Mouse (Mus musculus) neural tube, embryonic 11.5 days (tissue): ENCODE data around the gene Zswim4. TPM values are rescaled to one million over a fixed set of nuclear protein-coding genes. Genes with fewer than 3 reads are reported as not detected.
A peak's percentile ranks its signal among the peaks of the same experiment; 100 is the strongest.

Source experiments
- ATAC-seq: fragments of 200-750 bp; cut with Nextera tagmentation; 2 replicates; pipeline ENCODE4 v1.8.0; 2017; ENCODE audit warnings: moderate number of reproducible peaks, mild to moderate bottlenecking, moderate TSS enrichment, moderate library complexity; ENCODE audit not compliant: insufficient read depth, low FRiP score, low TSS enrichment
- DNase-seq: peaks from one replicate; pipeline ENCODE4 v3.0.0-alpha.2; 2015; ENCODE audit warnings: low spot score
- H3K27ac ChIP-seq: fragments of 300-500 bp; sonication (generic); 2 replicates; pipeline ENCODE4 v1.5.1; 2014; ENCODE audit warnings: low read depth, mild to moderate bottlenecking, low read length
- H3K27me3 ChIP-seq: fragments of 300-500 bp; sonication (generic); 2 replicates; pipeline ENCODE4 v1.6.1; 2014; ENCODE audit warnings: mild to moderate bottlenecking, low read length, mixed read lengths; ENCODE audit not compliant: control insufficient read depth, insufficient read depth
- H3K36me3 ChIP-seq: fragments of 300-500 bp; sonication (generic); 2 replicates; pipeline ENCODE4 v1.6.1; 2014; ENCODE audit warnings: mild to moderate bottlenecking, low read length, moderate library complexity, mixed read lengths; ENCODE audit not compliant: control insufficient read depth, insufficient read depth
- H3K4me1 ChIP-seq: fragments of 300-500 bp; sonication (generic); 2 replicates; pipeline ENCODE4 v1.6.1; 2014; ENCODE audit warnings: low read length, mixed read lengths; ENCODE audit not compliant: control insufficient read depth, insufficient read depth
- H3K4me2 ChIP-seq: fragments of 300-500 bp; sonication (generic); 2 replicates; pipeline ENCODE4 v1.6.1; 2014; ENCODE audit warnings: low read depth, mild to moderate bottlenecking, moderate library complexity
- H3K4me3 ChIP-seq: fragments of 300-500 bp; sonication (generic); 2 replicates; pipeline ENCODE4 v1.5.1; 2014; ENCODE audit warnings: low read depth, low read length
- H3K9ac ChIP-seq: fragments of 300-500 bp; sonication (generic); 2 replicates; pipeline ENCODE4 v1.6.1; 2014; ENCODE audit warnings: mild to moderate bottlenecking, low read length
- H3K9me3 ChIP-seq: fragments of 300-500 bp; sonication (generic); 2 replicates; pipeline ENCODE4 v1.6.1; 2016; ENCODE audit warnings: low read length; ENCODE audit not compliant: control insufficient read depth
- WGBS: fragments of 180-500 bp; shearing (Covaris S2); extraction: QIAGEN DNeasy Blood & Tissue Kit; methylation state at CpG from one replicate; pipeline ENCODE4 v1.1.7; 2014; 5-methylcytosine and 5-hydroxymethylcytosine counted together
- polyA plus RNA-seq: library from polyadenylated mRNA; unstranded; fragments of >200 nt; fragmentation: Nextera tagmentation; extraction: Ambion mirVana; gene quantifications from 2 replicates; pipeline ENCODE4 v1.2.1, GENCODE M21; 2014

The Zswim4 gene
- polyA plus RNA-seq, 1 experiment from 2014 or later = 35.5 TPM

DNA sequence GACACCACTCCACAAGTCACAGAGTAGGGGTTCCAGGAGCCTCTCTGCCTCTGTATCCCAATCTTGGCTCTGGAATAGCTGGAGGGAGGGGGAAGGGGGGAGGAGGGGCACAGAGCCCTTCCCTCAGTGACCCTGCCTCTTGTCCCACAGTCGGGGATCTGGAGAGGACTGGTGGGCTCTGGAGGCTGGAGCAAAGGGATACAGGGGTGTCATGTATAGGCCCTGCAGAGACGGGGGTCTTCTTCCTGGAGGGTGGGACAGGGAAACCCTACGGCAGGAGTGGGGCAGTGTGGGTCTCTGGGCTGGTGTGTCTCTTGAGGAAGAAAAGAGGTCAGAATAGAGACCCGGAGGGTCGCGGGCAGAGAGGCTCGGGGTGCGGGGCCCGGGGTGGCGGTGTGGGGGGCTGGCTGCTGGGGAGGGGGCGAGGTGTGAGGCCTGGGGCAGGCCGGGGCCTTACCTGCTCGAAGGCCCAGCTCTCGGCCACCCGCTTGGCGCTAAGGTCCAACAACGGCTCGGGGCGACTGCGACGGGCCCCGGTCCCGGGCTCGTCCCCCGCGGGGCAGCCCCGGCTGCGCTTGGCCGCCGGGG is 351 bp downstream of the Zswim4 start:
- peak; percentile 36 for ATAC-seq
- Histone ChIP-seq H3K4me1 (peaks cover 5% of the 10 kb centered on the region), H3K36me3 (peaks cover 8% of the 10 kb centered on the region), H3K4me3 (peak overlapping the region; percentile 95), H3K9me3 (no peaks in the 10 kb centered on the region), H3K27me3 (no peaks in the 10 kb centered on the region), H3K9ac (peak overlapping the region; percentile 94), H3K27ac (peak overlapping the region; percentile 63; the same call in 1 of the 2 replicates), H3K4me2 (peak overlapping the region; percentile 89)
- peak; percentile 16 for DNase-seq
- WGBS = under 1% methylated on average over 17 of the region's 30 CpGs

DNA sequence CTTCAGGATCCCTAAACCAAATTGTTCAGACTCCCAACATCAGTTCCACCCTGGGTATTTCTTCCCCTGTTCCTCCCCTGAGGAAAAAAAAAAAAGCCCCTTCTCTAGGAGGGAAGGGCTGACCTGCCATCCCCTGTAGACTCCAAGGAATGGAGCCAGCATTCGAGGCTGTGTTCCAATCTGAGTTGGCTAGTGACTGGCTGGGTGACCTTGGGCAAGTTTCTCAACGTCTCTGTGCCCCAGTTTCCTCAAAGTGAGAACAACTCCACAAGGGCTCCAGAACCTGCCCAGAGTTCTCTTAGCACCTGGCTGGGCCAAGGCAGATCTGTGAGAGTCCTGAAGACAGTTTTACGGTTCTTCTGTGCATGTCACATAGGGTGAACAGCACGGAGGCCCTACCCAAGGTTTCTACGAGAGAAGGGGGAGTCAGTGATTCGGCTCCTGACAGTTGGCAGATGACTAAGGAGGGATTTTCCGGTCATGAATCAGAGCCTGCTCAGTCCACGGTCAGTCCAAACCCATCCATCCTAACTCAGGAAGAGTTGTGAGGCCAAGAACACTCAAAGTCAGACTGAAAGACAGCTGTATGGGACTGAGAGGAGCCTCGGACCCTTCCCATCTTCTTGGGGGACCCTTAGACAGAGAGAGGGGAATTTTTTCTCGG is 977 bp downstream of the Zswim4 start:
- Histone ChIP-seq H3K4me1 (peaks cover 5% of the 10 kb centered on the region), H3K36me3 (peaks cover 8% of the 10 kb centered on the region), H3K9me3 (no peaks in the 10 kb centered on the region), H3K27ac (no peak overlapping the region), H3K27me3 (no peaks in the 10 kb centered on the region), H3K4me3 (peak overlapping the region; percentile 95), H3K4me2 (peak overlapping the region; percentile 89), H3K9ac (peak overlapping the region; percentile 94)
- 30% methylated on average over 10 of the region's 10 CpGs for WGBS
- ATAC-seq (no peak), DNase-seq (no peak)

DNA sequence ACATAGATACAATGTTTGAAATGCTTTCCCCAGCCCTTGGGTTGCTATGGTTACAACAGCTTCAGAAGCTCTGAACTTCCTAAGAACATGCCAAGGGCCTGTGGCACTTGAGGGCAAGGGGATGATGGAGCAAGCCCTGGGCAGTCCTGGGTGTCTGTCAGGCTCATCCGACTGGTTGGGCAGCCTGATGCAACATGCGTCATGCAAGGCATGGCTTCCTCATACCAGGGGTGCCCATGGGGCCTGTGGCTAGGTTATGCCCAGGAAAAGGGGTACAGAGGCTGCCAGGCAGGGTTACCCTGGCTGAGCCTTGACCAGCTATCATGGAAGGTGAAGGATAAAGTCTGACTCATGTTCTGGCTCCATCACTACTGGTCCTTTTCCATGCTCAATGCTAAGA is 3.8 kb downstream of the Zswim4 start:
- H3K9me3 ChIP-seq = no peaks in the 10 kb centered on the region
- no peak overlapping the region for H3K27ac ChIP-seq
- peaks cover 5% of the 10 kb centered on the region for H3K4me1 ChIP-seq
- no peak overlapping the region for H3K4me3 ChIP-seq
- H3K27me3 ChIP-seq = no peaks in the 10 kb centered on the region
- DNase-seq = no peak
- H3K4me2 ChIP-seq = no peak overlapping the region
- peaks cover 24% of the 10 kb centered on the region for H3K36me3 ChIP-seq
- no peak for ATAC-seq
- WGBS = 91% methylated on average over 2 of the region's 2 CpGs
- H3K9ac ChIP-seq = no peak overlapping the region

GRCm38 (mm10) chr8:84230735-84231134 is 6.1 kb downstream of the Zswim4 start:
- DNase-seq = no peak
- 78% methylated on average over 17 of the region's 17 CpGs for WGBS

DNA sequence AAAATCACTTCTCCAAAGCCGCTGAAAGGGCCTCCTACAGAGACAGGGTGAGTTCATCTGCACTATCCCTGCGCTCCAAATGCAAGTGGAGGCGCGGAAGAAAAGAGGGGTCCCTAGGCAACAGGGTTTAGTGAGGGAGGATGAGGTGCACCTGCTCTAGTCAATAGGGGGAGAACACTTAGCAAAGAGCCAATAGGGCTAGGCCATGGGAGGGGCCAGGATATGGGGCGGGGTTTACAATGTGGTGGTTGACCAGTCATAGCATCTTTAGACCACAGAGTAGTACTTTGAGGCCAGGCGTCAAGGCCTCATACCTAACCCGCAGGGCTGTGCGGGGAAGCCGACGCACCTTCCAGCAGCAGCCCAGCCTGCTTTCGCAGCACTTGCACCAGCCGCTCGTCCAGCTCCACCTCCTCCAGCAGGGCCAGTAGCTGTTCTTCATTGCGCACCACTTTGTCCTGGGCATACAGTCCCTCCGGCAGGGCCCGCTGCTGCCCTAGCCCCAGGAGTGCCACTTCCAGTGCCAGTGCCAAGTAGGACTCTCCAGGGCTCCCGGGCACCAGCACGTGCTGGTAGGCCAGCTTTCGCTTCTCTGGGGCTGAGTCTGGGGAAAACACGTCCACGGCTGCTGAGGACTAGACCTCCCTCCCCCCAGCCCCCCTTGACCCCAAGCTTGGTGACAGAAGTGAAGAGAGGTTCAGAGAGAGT is 13.4 kb downstream of the Zswim4 start:
- WGBS = 82% methylated on average over 21 of the region's 21 CpGs
- Histone ChIP-seq H3K9me3 (no peaks in the 10 kb centered on the region), H3K4me1 (no peaks in the 10 kb centered on the region), H3K27me3 (no peaks in the 10 kb centered on the region), H3K4me3 (no peak overlapping the region), H3K36me3 (peaks cover 36% of the 10 kb centered on the region), H3K9ac (no peak overlapping the region), H3K4me2 (no peak overlapping the region), H3K27ac (no peak overlapping the region)
- no peak for ATAC-seq
- no peak for DNase-seq

More at GRCm38 (mm10) chr8:84230735-84231134, 6.1 kb downstream of the Zswim4 start:
- no peak overlapping the region for H3K27ac ChIP-seq
- H3K4me3 ChIP-seq = no peak overlapping the region
- H3K27me3 ChIP-seq = no peaks in the 10 kb centered on the region
- peaks cover 5% of the 10 kb centered on the region for H3K4me1 ChIP-seq
- no peak overlapping the region for H3K9ac ChIP-seq
- no peak for ATAC-seq
- peaks cover 32% of the 10 kb centered on the region for H3K36me3 ChIP-seq
- no peaks in the 10 kb centered on the region for H3K9me3 ChIP-seq
- no peak overlapping the region for H3K4me2 ChIP-seq

DNA sequence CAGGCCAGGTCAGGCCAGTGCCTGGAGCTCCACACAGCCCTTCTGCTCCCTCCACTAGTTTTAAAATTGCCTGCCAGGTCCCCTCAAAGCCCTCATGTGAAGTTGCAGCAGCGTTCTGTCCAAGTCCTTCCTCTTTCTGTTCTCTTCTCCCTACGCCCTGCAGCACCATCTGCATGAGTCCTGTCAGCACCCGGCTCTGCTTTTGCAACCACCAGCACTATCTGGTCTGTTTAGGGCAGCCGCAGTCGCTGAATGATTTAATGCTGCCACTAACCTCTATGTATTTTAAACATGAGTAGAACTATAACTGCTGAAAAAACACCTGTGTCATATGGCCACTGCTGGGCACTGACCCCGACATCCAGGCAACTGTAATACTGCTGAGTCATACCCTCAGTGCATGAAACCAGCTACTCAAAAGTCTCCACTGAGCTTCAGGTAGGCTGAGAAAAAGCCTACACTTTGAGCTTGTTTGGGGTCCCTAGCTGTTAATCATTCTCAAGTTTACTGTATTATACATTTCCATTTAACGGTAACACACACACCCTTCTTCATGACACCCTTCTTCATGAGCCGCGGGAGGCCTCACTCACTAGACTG is 14.2 kb downstream of the Zswim4 start:
- Histone ChIP-seq H3K4me3 (no peak overlapping the region), H3K9ac (no peak overlapping the region), H3K9me3 (no peaks in the 10 kb centered on the region), H3K27me3 (no peaks in the 10 kb centered on the region), H3K4me2 (no peak overlapping the region), H3K27ac (no peak overlapping the region), H3K4me1 (no peaks in the 10 kb centered on the region), H3K36me3 (peaks cover 36% of the 10 kb centered on the region)
- DNase-seq (no peak), ATAC-seq (no peak)
- WGBS = 89% methylated on average over 9 of the region's 9 CpGs

- DNase-seq = no peak
- Histone ChIP-seq H3K4me2 (no peak overlapping the region), H3K9ac (no peak overlapping the region), H3K9me3 (no peaks in the 10 kb centered on the region), H3K36me3 (peaks cover 28% of the 10 kb centered on the region), H3K4me1 (no peaks in the 10 kb centered on the region), H3K27me3 (no peaks in the 10 kb centered on the region), H3K27ac (no peak overlapping the region), H3K4me3 (no peak overlapping the region)
- WGBS = 90% methylated on average over 7 of the region's 7 CpGs
- ATAC-seq = no peak
These were observed 16.8 kb downstream of the Zswim4 start for GRCm38 (mm10) chr8:84220105-84220504.

- ATAC-seq = no peak
- H3K27ac ChIP-seq = no peak overlapping the region
- H3K9ac ChIP-seq = no peak overlapping the region
- H3K9me3 ChIP-seq = no peaks in the 10 kb centered on the region
- DNase-seq = no peak
- H3K36me3 ChIP-seq = peaks cover 21% of the 10 kb centered on the region
- no peaks in the 10 kb centered on the region for H3K4me1 ChIP-seq
- H3K4me3 ChIP-seq = no peak overlapping the region
- no peak overlapping the region for H3K4me2 ChIP-seq
- 97% methylated on average over 5 of the region's 5 CpGs for WGBS
- H3K27me3 ChIP-seq = no peaks in the 10 kb centered on the region
These were observed 18.7 kb downstream of the Zswim4 start for GRCm38 (mm10) chr8:84218143-84218542.
